Comparison of ENCODE assay signal across 16 mouse cellular contexts in the genomic region with DNA sequence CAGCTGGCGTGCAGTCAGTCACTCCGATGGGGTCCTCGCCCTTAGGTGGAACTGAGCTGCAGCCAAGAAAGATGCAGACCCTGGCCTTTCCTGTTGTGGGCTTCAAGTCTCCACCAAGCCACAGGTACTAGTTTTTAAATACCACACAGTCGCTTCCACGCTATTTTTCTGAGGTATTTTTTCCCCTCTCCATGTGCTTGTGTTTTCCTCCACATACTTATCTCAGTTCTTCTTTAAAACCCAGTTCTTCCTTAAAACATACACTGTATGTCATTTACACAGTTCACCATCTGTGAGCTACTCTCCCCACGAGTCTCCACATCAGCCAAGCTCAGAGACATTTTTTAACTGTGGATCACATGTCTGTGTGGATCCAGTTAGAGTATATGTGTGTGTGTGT.
"Had no signal": no experiment of that assay in that cellular context is flagged by ENCODE, and none has a peak within 500 bp of the region (broad histone marks: within the 10 kb centered on the region; RNA-seq: fewer than 3 reads in every experiment).

No protein-coding gene starts in this region.

- DNase-seq: retina, postnatal 1 day; right cerebral cortex, adult 18-20 months; right cerebral cortex, postnatal 14 days; right cerebral cortex, postnatal 25 days; right cerebral cortex, postnatal 4 days; spleen, adult 18-20 months; thymus, adult 18-20 months; thymus, adult 2 months; thymus, postnatal 14 days; thymus, postnatal 25 days; thymus, postnatal 36 days; thymus, postnatal 4 days had no signal

- H3K4me1 ChIP-seq: stomach, embryonic 15.5 days had no signal

- H3K9me3 ChIP-seq: neural tube, embryonic 13.5 days; neural tube, embryonic 15.5 days; stomach, embryonic 15.5 days had no signal

- H3K27ac ChIP-seq: neural tube, embryonic 13.5 days; neural tube, embryonic 15.5 days; stomach, embryonic 15.5 days; stomach, postnatal 0 days had no signal

- H3K4me3 ChIP-seq: neural tube, embryonic 13.5 days; neural tube, embryonic 15.5 days; stomach, embryonic 15.5 days had no signal

- H3K4me2 ChIP-seq: neural tube, embryonic 13.5 days; neural tube, embryonic 15.5 days; stomach, embryonic 15.5 days had no signal

- H3K9ac ChIP-seq: neural tube, embryonic 13.5 days; neural tube, embryonic 15.5 days; stomach, embryonic 15.5 days had no signal

- H3K27me3 ChIP-seq: neural tube, embryonic 13.5 days; neural tube, embryonic 15.5 days; stomach, embryonic 15.5 days had no signal
